Mouse (Mus musculus) hindbrain, embryonic 16.5 days (tissue): ENCODE measurements around the gene Ddi2. TPM values are rescaled to one million over a fixed set of nuclear protein-coding genes. Genes with fewer than 3 reads are reported as not detected.
A peak's percentile ranks its signal among the peaks of the same experiment; 100 is the strongest.

Experiments used
- ATAC-seq: fragments of 200-750 bp; cut with Nextera tagmentation; 2 replicates; pipeline ENCODE4 v1.8.0; 2017; ENCODE audit warnings: moderate TSS enrichment, moderate library complexity
- H3K27ac ChIP-seq: fragments of 300-500 bp; sonication (generic); 2 replicates; pipeline ENCODE4 v1.5.1; 2014; ENCODE audit warnings: low read depth, mild to moderate bottlenecking, control low read depth, low read length, moderate library complexity
- H3K27me3 ChIP-seq: fragments of 300-500 bp; sonication (generic); replicated peaks from 2 replicates; pipeline ENCODE4 v1.6.1; 2014; ENCODE audit warnings: low read length; ENCODE audit not compliant: control insufficient read depth, insufficient read depth
- H3K36me3 ChIP-seq: fragments of 300-500 bp; sonication (generic); 2 replicates; pipeline ENCODE4 v1.6.1; 2014; ENCODE audit warnings: mild to moderate bottlenecking, low read length, moderate library complexity, mixed read lengths; ENCODE audit not compliant: control insufficient read depth, insufficient read depth
- H3K4me1 ChIP-seq: fragments of 300-500 bp; sonication (generic); 2 replicates; pipeline ENCODE4 v1.6.1; 2014; ENCODE audit warnings: low read depth, low read length; ENCODE audit not compliant: control insufficient read depth, insufficient read depth
- H3K4me2 ChIP-seq: fragments of 300-500 bp; sonication (generic); 2 replicates; pipeline ENCODE4 v1.6.1; 2014; ENCODE audit warnings: mild to moderate bottlenecking, low read length, control low read depth, moderate library complexity
- H3K4me3 ChIP-seq: fragments of 300-500 bp; sonication (generic); 2 replicates; pipeline ENCODE4 v1.5.1; 2014; ENCODE audit warnings: mild to moderate bottlenecking, low read length, control low read depth, moderate library complexity
- H3K9ac ChIP-seq: fragments of 300-500 bp; sonication (generic); 2 replicates; pipeline ENCODE4 v1.6.1; 2014; ENCODE audit warnings: low read depth, mild to moderate bottlenecking, control low read depth, low read length, moderate library complexity
- H3K9me3 ChIP-seq: fragments of 300-500 bp; sonication (generic); 2 replicates; pipeline ENCODE4 v1.6.1; 2014; ENCODE audit warnings: mild to moderate bottlenecking, low read length, moderate library complexity; ENCODE audit not compliant: control insufficient read depth
- WGBS: fragments of 180-500 bp; shearing (Covaris S2); extraction: QIAGEN DNeasy Blood & Tissue Kit; methylation state at CpG from one replicate; pipeline ENCODE4 v1.1.7; 2014; 5-methylcytosine and 5-hydroxymethylcytosine counted together
- polyA plus RNA-seq: library from polyadenylated mRNA; unstranded; fragments of >200 nt; fragmentation: Nextera tagmentation; extraction: Ambion mirVana; gene quantifications from 2 replicates; pipeline ENCODE4 v1.2.1, GENCODE M21; 2015

Gene Ddi2
- polyA plus RNA-seq, 1 experiment from 2014 or later = 11.0 TPM

DNA sequence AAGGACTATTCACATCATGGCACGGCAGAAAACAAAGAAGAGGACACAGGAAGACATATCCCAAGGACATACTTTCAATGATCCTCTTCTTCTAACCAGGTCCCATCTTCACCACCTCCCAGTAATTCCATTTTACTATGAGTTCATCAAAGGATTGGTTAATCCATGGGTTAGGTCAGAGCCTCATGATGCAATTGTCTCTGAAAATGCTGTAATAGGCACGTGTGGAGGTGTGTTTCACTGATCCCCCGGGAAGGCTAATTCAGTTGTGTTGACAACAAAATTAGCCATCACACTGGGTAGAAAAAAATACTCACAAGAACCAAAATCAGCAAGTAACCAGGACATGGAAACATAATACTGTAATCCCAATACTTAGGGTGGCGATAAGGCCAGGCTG lies 5.6 kb downstream of the Ddi2 start:
- WGBS = 88% methylated on average over 4 of the region's 4 CpGs
- no peak for ATAC-seq

DNA sequence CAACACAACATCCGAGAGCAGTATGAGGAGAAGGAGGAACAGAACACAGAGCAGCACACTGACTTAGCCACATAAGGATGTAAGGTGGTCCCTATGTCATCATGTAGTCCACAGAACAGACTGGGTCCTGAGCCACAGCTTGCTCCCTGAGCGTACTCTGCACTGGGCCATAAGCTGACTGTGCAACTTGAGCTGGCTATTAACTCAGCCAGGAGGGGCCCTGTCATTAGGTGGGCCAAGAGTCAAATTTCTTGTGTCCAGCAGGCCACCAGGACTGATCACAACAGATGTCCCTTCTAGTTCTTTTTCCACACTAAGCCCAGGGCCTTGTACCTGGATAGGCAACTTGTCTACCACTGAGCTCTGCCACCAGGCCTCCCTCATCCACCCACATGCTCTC lies 8.2 kb downstream of the Ddi2 start:
- no peak for ATAC-seq
- no peak overlapping the region for H3K4me3 ChIP-seq

More for the DNA sequence above, 5.6 kb downstream of the Ddi2 start:
- Histone ChIP-seq H3K36me3 (peaks cover under 1% of the 10 kb centered on the region; the same call in 1 of the 2 replicates), H3K27ac (no peak overlapping the region), H3K4me1 (peaks cover 10% of the 10 kb centered on the region), H3K9me3 (no peaks in the 10 kb centered on the region), H3K4me3 (no peak overlapping the region), H3K4me2 (no peak overlapping the region), H3K9ac (no peak overlapping the region), H3K27me3 (no peaks in the 10 kb centered on the region)

DNA sequence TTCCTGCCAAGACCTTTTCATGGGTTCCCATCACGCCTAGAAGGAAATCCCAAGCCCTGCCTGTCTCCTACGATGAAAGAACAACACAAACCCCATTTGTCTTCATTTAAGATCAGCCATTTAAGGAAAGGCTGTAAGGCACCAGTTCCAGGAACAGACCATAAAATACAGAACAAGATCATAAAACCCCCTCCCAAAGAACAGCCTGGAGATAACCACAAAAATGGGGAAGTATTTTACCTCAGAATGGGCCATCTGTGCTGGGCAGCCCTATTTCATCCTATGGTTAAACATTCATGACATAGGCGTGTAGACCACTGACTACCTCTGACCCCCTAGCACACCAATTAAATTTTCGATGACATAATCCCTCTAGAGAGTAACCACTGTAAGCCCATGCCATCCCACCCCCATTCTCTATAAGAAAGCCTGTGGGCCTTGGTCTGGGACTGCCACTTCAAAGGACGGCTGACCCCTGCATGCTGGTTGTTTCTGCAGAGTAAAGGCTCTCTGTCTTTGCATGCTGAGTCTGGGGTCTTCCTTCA lies 9.5 kb downstream of the Ddi2 start:
- ATAC-seq = no peak
- Histone ChIP-seq H3K27me3 (no peaks in the 10 kb centered on the region), H3K9ac (no peak overlapping the region), H3K4me1 (no peaks in the 10 kb centered on the region), H3K36me3 (peaks cover 11% of the 10 kb centered on the region), H3K4me3 (no peak overlapping the region), H3K27ac (no peak overlapping the region), H3K9me3 (no peaks in the 10 kb centered on the region), H3K4me2 (no peak overlapping the region)
- 86% methylated on average over 5 of the region's 5 CpGs for WGBS

More for the DNA sequence above, 8.2 kb downstream of the Ddi2 start:
- Histone ChIP-seq H3K9me3 (no peaks in the 10 kb centered on the region), H3K9ac (no peak overlapping the region), H3K4me1 (no peaks in the 10 kb centered on the region), H3K4me2 (no peak overlapping the region), H3K36me3 (peaks cover 5% of the 10 kb centered on the region; the same call in 1 of the 2 replicates), H3K27me3 (no peaks in the 10 kb centered on the region), H3K27ac (no peak overlapping the region)
- 85% methylated on average over 2 of the region's 2 CpGs for WGBS

DNA sequence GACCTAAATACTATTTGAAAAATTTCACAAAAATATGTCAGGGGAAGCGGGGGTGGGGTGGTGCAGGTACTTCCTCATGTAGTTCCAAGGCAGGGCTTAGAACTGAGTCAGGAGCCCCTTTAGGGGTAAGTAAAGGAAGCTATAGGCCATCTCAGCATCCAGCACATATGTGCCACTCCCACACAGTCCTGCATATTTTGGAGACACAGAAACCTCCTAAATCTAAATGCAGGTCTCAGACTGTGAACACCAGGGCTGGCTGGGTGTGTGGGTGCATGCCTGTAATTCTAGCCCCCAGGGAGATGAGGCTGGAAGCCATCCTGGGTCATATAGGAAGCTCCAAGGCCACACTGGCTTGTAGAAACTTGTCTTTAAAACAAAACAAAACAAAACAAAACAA lies 12.0 kb downstream of the Ddi2 start:
- no peak overlapping the region for H3K27ac ChIP-seq
- H3K36me3 ChIP-seq = peaks cover 19% of the 10 kb centered on the region
- no peak overlapping the region for H3K4me3 ChIP-seq
- H3K9me3 ChIP-seq = no peaks in the 10 kb centered on the region
- ATAC-seq = no peak
- WGBS = 100% methylated on average over 1 of the region's 1 CpGs
- H3K27me3 ChIP-seq = no peaks in the 10 kb centered on the region
- H3K4me2 ChIP-seq = no peak overlapping the region
- H3K9ac ChIP-seq = no peak overlapping the region
- H3K4me1 ChIP-seq = no peaks in the 10 kb centered on the region

- Histone ChIP-seq H3K4me1 (no peaks in the 10 kb centered on the region), H3K36me3 (peaks cover 30% of the 10 kb centered on the region), H3K9ac (no peak overlapping the region), H3K27me3 (no peaks in the 10 kb centered on the region), H3K4me3 (no peak overlapping the region), H3K4me2 (no peak overlapping the region), H3K9me3 (no peaks in the 10 kb centered on the region), H3K27ac (no peak overlapping the region)
- no peak for ATAC-seq
- 93% methylated on average over 2 of the region's 2 CpGs for WGBS
These were observed 14.2 kb downstream of the Ddi2 start for GRCm38 (mm10) chr4:141708971-141709370.

DNA sequence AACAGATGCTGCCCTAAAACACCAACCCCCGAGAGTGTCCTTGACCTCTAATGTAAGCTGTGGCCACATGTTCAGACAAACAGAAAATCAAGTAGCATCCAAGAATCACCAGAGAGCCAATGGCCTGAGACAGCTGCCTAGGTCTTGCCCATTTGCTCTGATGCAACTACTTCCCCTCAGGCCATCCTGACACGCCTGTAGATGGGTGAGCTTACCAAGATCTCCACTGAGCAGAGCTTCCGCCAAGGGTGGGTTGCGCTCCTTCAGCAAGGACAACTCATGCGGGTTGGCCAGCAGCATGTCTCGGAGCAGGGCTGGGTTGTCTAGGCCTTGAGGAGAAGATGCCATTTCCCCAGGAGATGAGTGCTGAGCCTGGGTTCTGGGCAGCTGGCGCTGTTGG lies 15.2 kb downstream of the Ddi2 start:
- no peaks in the 10 kb centered on the region for H3K27me3 ChIP-seq
- no peaks in the 10 kb centered on the region for H3K4me1 ChIP-seq
- WGBS = 91% methylated on average over 7 of the region's 7 CpGs
- H3K27ac ChIP-seq = no peak overlapping the region
- no peak overlapping the region for H3K9ac ChIP-seq
- peaks cover 35% of the 10 kb centered on the region for H3K36me3 ChIP-seq
- ATAC-seq = no peak
- no peaks in the 10 kb centered on the region for H3K9me3 ChIP-seq
- H3K4me2 ChIP-seq = no peak overlapping the region
- no peak overlapping the region for H3K4me3 ChIP-seq

- H3K9me3 ChIP-seq = no peaks in the 10 kb centered on the region
- H3K4me2 ChIP-seq = no peak overlapping the region
- no peaks in the 10 kb centered on the region for H3K27me3 ChIP-seq
- no peaks in the 10 kb centered on the region for H3K4me1 ChIP-seq
- no peak overlapping the region for H3K9ac ChIP-seq
- peaks cover 40% of the 10 kb centered on the region for H3K36me3 ChIP-seq
- ATAC-seq = peak; percentile 88
- H3K4me3 ChIP-seq = no peak overlapping the region
- 78% methylated on average over 4 of the region's 4 CpGs for WGBS
- peak overlapping the region; percentile 10; the same call in 1 of the 2 replicates for H3K27ac ChIP-seq
These were observed 17.9 kb downstream of the Ddi2 start for GRCm38 (mm10) chr4:141705331-141705730.

DNA sequence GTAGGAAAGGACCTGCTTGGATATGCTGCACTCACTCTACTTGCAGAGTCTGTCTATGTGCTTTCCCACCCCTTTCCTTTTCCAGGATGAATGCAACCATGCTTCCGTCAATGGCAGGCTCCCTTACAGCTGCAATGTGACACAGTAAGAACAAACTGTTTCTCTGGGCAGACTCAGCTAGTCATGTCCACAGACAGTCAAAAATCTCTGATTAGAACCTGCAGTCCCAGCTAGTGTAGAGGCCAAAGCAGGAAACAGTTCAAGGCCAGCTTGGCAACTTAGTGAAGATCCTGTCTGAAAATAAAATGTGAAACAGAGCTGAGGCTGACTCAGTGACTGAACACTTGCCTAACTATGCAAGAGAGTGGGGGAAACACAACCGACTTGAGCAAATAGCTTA lies 18.6 kb downstream of the Ddi2 start:
- ATAC-seq = no peak
- Histone ChIP-seq H3K27me3 (no peaks in the 10 kb centered on the region), H3K4me3 (no peak overlapping the region), H3K36me3 (peaks cover 38% of the 10 kb centered on the region), H3K9ac (no peak overlapping the region), H3K27ac (no peak overlapping the region), H3K4me2 (no peak overlapping the region), H3K9me3 (no peaks in the 10 kb centered on the region), H3K4me1 (no peaks in the 10 kb centered on the region)
- WGBS = 86% methylated on average over 2 of the region's 2 CpGs

DNA sequence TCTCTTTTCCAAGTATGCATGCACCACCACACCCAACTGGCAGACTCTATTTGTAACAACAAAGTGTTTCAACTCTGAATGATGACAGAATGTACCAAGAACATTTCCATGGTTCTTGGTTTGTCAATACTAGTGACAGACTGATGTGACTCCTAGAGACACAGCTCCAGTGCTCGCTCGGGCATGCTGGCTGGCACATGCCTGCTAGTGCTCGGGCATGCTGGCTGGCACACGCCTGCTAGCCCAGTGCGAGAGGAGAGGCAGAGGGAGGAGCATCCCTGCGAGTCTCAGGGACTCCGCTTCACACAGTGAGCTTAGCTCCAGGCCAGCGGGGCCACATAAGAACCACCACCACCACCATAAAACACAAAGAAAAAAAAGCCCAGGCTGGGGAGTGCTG lies 28.5 kb downstream of the Ddi2 start:
- WGBS = 87% methylated on average over 8 of the region's 8 CpGs
- Histone ChIP-seq H3K36me3 (peaks cover 43% of the 10 kb centered on the region), H3K9me3 (no peaks in the 10 kb centered on the region), H3K4me2 (no peak overlapping the region), H3K4me1 (no peaks in the 10 kb centered on the region), H3K27ac (no peak overlapping the region), H3K27me3 (no peaks in the 10 kb centered on the region), H3K9ac (no peak overlapping the region), H3K4me3 (no peak overlapping the region)
- ATAC-seq = no peak

DNA sequence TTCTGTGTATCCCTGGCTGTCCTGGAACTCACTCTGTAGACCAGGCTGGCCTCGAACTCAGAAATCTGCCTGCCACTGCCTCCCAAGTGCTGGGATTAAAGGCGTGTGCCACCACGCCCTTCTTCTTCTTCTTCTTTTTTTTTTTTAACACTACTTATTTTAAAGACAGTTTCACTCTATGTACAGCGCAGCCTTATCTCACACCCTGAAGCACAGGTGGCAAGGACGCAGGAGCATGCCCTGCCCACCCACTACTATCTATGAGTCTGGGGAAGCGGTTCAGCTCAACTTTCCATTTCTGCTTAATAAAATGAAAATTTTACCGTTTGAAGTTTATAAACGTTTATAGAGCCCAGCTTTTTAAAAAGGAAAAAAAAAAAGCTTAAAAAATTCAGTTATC lies 34.7 kb downstream of the Ddi2 start:
- ATAC-seq = no peak
- no peak overlapping the region for H3K9ac ChIP-seq
- H3K4me2 ChIP-seq = no peak overlapping the region
- H3K9me3 ChIP-seq = no peaks in the 10 kb centered on the region
- no peak overlapping the region for H3K27ac ChIP-seq
- H3K4me1 ChIP-seq = no peaks in the 10 kb centered on the region
- H3K4me3 ChIP-seq = no peak overlapping the region
- WGBS = 96% methylated on average over 8 of the region's 8 CpGs
- H3K36me3 ChIP-seq = peaks cover 42% of the 10 kb centered on the region
- no peaks in the 10 kb centered on the region for H3K27me3 ChIP-seq
